Mouse (Mus musculus) megakaryocyte, adult 5-6 weeks (primary cell): ENCODE data around the gene Plpp3. TPM values are rescaled to one million over a fixed set of nuclear protein-coding genes. Genes with fewer than 3 reads are reported as not detected.

Experiments
- ATAC-seq: 2 replicates; pipeline ENCODE4 v1.8.0; 2016; ENCODE audit warnings: mild to moderate bottlenecking, inconsistent platforms; ENCODE audit not compliant: poor library complexity, severe bottlenecking
- total RNA-seq, 2 experiments: library from RNA; stranded (forward) in 1 of 2; stranded (reverse) in 1 of 2; fragments of 153-499, 151-499 nt in 1 of 2; fragments of 221-1000, 200-1000 nt in 1 of 2; gene quantifications; 2 replicates each; pipeline versions ENCODE4 v1.2.3 to v1.2.4; 2015 to 2017

Plpp3 gene
- total RNA-seq, 2 experiments from 2014 or later, result 0.29 TPM

DNA sequence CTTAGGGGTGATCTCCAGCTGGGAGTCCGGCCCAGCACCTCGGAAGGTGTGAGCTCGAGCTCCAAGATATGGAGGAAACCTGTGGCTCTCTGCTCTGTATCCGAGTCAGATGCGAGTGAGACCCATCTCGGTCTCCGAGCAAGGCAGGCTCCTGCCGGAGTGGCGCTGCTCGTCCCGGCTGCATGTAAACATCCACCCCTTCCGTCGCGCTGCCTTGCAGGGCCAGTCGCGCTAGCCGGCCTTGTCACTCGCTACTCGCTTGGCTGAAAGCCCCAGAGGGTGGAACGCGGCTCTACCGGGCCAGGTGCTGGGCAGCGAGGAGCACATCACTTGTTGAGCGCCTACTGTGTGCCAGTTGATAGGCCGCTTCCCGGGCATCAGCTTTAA, 1.0 kb downstream of the Plpp3 start:
- peak; percentile 40 for ATAC-seq

DNA sequence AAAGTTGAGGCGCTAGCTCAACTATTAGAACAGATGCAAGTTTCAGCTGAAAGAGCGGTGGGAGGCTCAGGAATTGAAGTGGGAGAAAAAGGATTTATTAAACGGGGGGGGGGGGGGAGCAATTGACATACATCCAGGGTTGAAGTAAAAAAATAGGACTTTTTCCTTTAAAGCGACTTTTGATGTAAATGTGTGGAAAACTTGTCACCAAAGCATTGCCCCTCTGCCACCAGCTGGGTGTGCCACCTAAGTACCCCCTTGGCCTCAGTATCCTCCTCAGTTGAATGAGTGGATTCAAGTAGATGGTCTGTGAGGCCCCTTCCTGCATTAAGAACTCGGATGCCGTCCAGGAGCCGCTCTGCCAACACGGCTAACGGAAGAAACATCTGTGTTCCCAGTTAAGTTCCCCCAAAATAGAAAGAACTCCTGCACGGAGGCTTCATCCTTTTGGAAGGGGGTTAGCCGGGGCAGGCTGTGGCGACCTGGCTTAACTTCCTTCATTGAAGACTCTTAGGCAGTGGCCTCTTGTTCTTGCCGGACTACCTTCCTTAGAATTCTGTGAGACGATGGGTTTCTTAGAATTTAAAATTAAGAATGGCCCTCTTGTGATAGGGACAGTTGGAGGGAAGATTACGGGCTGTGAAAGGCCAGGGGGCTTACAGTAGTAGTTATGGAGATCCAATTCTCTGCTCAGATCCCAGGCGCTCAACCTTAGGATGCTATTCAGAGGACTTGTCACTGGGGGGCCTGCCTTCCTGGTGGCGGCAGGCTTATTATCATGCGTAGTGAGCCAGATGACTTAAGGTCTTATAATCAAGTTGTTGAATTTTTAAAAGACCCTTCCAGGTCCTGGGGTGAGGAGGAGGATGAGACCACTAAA, 1.7 kb downstream of the Plpp3 start:
- ATAC-seq, result no peak

DNA sequence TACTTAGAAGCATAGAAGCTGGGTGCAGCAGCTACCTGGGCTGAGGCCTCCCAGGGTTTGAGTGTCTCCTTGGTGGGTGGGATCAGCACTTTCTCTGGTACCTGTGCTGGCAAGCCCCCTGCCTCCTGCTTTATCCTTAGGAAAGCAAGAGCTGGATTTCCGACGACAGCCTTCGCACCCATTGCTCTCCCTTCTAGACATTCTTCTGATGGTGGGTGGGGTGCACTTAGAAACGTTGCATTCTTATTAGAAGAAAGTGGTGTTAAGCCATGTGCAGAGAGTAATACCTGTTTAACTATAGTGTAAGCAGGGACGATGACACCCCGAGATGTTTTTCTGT, 2.4 kb downstream of the Plpp3 start:
- ATAC-seq, result no peak

DNA sequence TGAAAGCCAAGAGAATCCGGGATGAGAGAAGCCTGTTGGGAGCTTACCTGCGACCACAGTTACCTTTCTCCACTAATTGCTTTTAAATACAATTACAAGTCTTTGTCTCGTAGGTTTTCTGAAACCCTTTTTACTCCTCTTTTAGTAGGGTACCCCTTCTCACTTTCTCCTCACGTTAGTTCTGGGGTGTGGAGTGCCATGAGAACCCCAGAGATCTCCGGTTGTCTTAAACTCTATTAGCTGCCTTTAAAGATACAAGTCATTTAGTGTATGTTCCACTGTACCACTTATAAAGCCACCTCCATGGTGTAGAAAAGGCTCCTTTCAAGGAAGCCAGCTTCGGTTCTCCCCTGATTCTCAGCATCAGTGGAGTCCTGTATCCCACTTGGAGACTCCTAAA, 3.3 kb downstream of the Plpp3 start:
- no peak for ATAC-seq

DNA sequence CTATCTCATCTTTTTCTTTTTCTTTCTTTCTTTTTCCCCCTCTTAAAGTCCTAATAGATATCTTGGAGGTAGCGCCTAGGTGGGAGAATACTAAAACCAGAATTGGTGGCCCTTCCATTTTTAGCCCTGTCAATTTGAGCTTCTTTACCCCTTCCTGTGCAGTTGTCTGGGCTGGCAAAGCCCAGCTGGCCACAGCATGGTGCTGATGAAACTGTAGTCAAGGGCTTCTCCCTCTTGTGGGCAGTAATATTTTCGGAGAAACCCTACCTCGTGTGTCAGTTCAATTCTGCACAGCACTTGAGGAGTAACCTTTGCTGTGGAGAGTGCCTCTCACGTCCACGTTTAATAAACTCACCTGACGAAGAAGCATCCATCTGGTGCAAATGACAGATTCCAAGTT, 4.9 kb downstream of the Plpp3 start:
- no peak for ATAC-seq

DNA sequence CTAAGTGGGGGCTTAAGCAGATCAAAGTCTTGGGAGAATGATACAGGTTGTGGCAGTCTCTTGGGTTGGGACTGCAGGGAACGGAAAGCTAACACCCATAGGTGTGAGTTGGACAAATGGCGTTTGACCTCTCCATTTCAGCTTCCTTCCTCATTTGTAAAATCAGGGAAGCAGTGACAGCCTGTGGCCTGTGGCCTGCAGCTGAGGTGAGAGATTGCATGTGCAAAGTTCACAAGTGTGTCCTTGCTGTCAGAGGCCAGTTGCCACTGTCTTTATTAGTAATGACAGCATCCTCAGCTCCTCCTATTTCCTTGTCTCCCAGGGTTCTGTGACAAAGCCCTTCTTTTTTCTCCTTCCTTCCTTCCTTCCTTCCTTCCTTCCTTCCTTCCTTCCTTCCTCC, 5.5 kb downstream of the Plpp3 start:
- peak; percentile 71 for ATAC-seq

DNA sequence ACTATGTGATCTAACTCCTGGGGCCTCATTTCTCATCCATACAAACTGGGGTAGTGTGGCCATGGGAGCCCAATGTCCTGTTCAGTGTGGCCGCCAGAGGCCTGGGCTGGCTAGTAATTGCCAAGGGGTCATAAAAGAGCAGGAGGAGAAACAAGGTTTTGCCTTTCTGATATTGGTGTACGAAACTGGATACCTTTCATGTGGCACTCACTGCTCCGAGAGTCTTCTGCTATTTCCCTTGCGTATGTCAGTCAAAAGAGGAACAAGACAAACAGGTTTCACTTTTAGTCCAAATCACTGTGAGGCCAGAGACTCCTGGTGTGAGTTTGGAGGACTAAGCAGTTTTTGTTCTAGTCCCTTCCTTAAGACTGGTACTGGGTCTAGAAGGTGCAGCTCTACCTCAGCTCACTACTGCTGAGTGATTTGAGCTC, 6.8 kb downstream of the Plpp3 start:
- ATAC-seq, result peak; percentile 82

DNA sequence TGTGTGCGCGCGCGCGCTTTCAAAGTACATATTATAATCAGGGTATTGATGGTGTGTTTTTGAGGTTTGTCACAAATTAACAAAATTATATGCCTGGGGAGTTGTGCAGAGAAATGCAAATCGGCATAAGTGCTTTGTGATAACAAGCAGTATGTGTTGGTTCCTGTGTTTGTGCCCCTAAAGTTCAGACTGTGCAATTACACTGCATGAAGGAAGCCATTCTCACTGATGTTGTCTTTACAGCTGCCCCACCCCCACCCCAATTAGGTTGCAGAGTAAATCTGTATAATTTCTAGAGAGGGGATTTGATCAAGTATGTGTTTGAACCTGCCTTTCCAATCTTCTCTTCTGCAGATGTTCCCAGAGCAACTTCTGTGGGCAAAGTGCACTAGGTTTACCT, 7.8 kb downstream of the Plpp3 start:
- ATAC-seq, result no peak

DNA sequence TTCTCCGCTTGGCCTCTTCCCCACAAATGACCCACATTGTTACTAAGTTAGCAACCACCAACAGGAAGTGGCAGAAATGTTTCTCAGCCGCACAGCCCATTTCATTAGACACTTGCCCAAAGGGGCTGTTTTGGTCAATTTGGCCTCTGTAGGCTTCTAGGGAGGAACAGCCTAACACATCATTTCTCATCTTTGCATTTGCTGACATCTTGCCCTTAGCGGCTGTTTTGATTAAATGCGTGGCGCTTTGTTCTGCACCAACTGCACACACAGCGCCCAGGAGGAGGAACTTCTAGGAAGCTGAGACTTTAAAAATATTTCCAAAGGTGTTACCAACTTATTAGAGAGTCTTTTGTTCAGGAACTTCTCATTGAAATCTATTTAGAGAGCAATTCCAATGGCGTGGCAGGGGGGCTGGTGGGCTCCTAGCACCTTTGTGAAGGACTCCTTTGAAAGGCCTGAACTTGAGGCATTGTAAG, 12.0 kb downstream of the Plpp3 start:
- ATAC-seq, result peak; percentile 33

DNA sequence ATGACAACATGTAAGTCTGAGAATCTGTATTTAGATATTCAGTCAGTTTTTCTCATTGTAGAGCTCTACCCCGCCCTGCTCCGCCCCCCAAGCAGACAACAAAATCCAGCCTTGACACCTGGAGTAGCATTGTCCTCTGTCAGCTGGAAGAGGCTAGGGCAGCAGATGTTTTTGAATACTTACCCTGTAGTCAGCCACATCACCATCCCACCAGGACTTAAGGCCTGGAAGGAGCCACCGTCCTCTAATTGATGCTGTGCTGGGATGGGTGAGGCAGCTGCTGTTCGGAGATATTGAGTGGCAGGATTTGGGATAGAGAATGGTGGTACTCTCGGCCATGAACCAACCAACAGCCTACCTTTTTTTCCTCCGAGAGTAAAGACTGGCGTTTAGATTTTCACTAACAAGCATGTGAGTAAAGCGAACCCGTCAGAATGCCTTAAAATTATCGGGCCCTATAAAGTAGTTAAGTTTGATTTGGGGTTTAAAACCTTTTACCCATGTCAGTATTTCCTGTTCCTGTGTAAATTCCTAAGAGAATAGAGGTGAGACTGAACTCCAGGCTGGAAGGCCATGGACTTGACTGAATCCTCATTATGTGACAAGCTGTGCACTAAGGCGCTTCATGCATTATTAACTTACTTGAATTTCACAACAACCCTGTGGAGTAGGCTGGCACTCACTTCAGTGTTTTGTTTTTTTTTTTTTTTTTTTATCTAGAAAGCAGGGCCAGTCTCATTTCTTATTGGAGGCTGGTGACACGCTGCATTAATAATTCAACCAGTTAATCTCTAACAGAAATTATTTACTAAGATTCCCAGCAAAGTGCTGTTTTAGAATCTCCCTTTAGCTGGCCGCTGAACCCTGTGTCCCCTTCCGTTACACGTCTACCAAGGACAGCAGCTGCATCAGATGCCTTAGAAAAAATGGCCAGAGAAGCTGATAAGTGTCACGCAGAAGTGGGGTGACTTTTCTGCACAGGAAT, 13.0 kb downstream of the Plpp3 start:
- ATAC-seq, result no peak

DNA sequence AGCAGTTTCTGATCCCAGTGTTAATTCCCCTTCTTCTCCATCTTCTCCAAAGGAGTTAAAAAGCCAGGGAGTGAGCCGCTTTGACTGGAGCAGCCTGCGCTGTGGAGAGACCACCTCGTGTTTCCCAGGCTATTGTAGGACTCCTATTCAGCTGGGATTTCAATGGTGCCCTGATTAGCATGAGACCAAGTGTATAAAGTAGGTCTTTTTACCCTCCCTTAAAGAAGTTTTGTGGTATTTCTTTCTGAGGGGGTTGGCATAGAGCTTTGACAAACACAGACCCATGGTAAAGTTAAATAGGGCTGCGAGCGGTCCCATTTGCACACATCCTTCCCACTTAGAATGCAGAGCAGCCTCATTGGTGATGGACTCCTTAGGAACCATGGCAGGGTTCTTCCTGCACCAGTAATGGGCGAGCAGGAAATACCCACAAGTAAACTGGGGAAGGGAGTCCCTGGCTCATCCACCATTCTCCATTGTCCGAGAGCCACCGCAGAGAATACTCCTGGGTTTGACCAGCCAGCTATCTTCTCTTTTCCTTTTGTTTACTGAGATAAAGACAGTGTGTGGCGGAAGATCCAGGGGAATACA, 13.8 kb downstream of the Plpp3 start:
- no peak for ATAC-seq

DNA sequence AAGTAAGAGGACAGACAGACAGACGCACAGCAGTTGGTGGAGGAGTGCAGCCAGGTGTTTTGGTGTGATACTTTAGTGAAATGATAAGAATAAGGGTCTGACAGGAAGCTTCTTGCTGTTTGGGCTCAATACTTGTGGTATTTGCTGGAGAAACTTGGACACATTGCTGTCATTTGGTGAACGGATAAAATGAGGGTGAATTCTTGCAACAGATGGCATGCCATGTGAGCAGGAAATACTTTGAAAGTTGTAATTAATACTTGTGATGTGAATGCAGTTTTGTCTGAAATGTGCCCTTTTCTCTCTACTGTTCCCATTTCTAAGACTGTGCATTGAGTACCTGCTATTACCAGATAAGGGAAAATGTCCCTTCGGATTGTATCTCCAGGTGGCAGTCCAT, 14.3 kb downstream of the Plpp3 start:
- ATAC-seq, result no peak

DNA sequence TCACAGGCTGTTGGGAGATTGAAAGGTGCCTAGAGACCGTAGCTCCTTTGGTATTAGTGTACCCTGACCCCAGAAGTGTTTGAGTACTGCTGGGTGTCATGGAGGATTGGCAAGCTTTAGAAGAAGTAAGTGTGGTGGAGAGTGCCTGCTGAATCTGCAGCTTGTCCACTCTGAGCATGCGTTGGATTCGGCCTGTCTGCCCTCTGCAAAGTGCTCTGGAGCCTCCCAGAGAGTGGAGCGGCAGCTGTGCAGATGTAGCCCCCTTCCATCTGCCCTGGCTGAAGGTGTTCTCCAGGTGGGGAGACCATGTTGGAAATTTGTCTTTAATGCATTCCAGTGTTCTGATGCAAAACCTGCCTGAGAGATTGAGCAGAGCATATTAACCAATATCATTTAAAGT, 17.6 kb downstream of the Plpp3 start:
- no peak for ATAC-seq

DNA sequence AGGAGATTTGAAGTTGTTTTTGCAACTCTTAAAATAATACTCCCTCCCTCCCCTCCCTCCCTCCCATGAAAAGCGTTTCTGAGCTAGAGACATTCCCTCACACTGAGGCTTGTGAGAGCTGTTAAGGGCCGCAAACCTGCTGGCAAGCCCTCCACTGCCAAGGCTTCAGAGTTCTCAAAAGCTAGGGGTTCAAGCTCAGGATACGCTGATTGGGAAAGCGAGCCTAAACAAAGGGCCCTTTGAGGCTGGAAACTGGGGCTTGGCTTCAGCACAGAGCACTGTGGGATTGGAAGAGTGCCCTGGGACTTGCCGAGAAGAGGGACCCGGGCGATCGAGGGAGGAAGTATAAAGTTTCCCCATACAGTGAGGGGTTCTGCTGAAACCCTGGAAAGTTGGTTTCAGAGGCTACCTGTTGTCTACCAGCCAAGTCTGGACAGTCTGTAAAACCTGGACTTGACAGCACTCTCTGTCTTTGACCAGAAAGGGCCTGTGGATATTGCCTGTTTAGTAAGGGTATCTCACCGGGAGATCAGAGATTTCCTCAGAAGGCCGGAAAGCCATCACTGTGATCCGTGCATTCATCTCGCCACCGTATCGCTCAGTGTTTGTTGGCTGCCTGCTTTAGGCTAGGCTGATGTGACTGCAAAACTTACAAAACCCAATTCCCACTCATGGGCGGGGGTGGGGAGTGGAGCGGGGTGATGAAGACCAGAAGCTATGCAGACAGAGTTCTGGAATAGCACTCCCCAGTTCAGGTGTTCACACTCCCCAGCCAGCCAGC, 18.3 kb downstream of the Plpp3 start:
- ATAC-seq, result no peak

DNA sequence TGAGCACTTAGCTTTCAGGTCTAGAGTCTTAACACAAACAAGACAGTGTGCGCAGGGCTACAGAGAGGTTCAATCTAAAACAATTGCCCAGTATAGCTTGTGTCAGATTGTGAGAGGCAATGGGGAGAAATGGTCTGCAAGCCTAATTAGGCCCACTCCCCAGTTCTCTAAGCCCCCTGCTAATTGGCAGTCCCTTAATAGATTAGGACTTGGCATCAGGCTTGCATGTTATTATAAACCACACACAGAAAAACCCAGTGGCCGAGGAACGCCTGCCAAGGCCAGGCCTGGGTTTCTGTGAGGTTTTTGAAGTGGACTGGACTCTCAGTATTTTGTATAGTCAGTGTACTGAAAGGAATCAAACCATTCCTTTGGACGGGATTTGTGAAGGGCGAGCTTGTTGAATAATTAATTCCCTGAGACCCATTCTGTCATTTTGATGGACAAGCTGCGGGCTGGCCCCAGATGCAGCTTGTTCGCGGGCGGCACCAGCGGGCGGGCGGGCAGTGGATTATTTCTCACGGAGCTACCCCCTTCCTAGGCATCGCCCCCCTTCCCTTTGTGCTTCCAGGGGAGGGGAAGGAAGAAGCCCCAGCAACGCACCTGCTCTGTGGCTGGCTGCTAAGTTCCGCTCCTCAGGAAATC, 24.0 kb downstream of the Plpp3 start:
- no peak for ATAC-seq

DNA sequence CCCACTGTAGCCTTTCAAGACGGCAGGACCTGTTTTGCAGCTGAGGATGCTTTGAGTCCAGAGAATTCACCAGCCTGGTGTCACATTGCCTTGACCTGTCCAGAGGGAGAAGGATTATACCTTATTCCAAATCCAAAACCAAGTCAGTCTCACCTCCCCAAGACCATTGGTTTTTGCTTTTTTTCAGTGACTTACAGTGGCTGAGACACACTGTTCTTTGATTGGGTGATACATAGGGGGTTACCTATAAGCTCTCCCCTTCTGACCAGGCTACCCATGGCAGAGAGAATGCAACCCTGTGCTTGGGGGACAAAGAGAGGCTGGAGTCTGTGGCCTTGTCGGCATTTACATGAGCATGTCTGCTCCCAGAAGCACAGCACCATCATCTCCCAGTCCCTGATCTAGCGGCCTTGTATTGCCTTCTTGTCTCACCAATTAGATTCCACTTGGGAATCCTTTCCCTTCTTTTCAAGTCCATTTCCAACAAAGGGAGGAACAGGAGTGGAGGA, 24.6 kb downstream of the Plpp3 start:
- ATAC-seq, result no peak

DNA sequence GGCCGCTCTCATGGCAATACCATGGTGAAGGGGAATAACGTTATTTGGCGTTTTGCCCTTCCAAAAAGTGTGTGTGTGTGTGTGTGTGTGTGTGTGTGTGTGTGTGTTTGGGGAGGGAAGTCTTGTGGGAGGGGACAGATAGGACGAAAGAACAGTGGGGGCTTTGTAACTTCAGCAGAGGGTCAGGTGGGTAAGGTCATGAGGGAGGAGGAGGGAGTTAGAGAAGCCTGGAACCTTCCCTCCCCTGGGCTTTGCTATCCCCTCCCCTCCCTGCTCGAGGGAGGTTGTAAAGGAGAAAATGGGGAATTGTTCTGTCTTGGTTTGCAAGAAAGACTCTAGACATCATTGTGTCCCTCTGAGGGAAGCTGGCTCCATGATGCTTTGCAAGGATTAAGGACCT, 25.1 kb downstream of the Plpp3 start:
- ATAC-seq, result no peak

DNA sequence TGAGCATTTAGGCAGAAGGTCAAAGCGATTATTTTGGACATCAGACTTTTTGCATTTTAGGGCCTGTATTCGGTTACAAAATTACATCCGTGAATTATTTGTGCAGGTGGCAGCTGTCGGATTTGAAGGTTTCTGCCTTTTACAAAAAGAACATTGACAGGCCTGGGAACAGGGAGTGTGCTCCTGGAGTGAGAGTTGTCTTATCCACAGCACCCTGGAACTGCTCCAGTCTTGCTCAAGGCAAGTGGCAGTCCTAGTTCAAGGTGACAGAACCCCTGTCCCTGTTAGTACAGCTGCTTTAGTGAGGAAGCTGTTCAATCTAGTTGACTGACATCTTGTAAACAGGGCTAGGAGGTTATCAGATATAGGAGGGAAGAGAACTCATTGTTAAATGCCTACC, 27.3 kb downstream of the Plpp3 start:
- no peak for ATAC-seq

DNA sequence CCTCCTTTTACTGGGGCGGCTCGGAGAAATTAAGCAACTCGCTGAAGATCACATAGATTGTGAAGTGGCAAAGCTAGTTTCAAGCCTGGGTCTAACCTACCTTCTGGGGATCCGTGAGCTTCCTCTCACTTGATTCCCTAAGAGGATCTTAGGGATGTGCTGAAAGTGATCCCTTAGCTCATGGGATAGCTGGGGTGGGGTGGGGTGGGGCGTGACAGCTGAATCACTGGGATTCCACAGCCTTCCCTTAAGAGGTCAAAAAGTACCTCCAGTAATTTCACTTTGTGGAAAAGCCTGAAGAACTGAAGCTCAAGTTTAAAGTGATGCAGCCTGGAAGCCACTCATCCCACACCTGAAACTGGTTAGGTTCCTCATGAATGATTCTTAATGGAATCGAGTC, 27.8 kb downstream of the Plpp3 start:
- ATAC-seq, result no peak

DNA sequence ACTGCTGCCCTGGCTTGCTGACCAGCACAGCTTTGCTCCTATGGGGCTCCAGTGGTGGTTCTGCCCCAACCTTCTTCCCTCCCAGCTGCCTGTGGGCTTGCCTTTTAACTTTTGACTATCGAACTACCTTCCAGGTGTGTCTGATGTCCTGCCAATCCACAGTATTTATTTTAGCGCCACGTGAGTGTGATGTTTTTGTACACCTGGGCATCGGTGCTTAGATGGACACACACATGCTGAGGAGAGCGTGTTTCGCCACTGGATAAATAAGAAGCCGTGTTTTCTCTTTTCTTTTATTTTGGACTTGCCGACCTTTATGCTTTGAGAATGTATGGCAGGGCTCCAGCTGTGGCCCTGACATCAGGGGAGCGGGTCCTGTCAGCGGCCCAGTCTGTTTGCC, 29.5 kb downstream of the Plpp3 start:
- ATAC-seq, result no peak
